Mouse (Mus musculus): ENCODE measurements around the gene Ank. TPM values are rescaled to one million over a fixed set of nuclear protein-coding genes. Genes with fewer than 3 reads are reported as not detected.

Ank gene
- total RNA-seq, 1 experiment: 12.0 TPM

DNA sequence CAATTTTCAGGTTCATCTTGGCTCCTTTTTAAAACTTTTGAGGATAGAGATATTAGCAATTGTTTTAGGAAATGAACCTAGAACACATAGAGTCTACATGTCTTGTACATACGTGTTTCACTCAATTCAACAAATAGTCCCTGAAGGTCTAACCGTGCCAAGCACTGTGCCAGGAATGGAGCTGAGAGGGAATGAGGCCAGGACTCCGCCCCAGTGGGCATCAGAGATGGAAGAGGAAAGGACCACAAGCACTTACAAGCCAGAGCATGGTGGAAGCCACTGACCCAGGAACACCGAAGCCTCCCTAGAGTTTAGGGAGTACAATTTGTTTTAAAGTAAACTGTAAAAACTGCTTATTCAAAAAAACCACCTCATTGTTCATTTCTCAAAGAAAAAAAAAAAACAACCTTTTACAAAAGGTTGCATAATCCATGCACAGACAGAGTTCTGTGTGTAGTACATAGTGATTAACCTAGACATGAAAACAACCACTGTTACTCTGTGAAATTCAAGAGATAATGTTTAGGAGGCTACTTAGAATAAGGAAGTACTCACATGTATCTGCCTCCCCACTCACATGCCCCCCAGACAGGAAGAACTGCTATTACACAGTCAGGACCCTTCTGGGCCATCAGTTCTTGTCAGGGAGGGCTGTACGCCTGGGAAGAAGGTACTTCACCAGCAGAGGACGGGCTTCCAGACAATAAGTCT is 154.2 kb downstream of the Ank start:
- Histone ChIP-seq H3K27ac (ENCODE audit: insufficient read depth, low read depth, low read length, poor library complexity, severe bottlenecking) (no peak overlapping the region), H3K9ac (ENCODE audit: insufficient read depth, low read depth, low read length, poor library complexity, severe bottlenecking) (no peak overlapping the region), H3K9me3 (ENCODE audit: control insufficient read depth, insufficient read depth, low read depth, low read length) (no peaks in the 10 kb centered on the region), H3K36me3 (ENCODE audit: control insufficient read depth, insufficient read depth, low read length, poor library complexity, severe bottlenecking) (peaks cover 19% of the 10 kb centered on the region), H3K4me3 (ENCODE audit: insufficient read depth in 1 of 2, low read depth in 1 of 2, low read length in 2 of 2, poor library complexity in 1 of 2, severe bottlenecking in 1 of 2) (no peak overlapping the region), H3K4me1 (ENCODE audit: control insufficient read depth in 2 of 2, insufficient read depth in 2 of 2, low read length in 2 of 2, poor library complexity in 1 of 2) (no peaks in the 10 kb centered on the region)
- DNase-seq (ENCODE audit: low read depth, low spot score): no peak
- in situ Hi-C loops (cut with MboI; ENCODE audit: low sequenced_read_pairs in 2 of 2, unreplicated experiment in 2 of 2): no loop called here
- no peak for TF ChIP-seq ZC3H11A (IDR thresholded peaks at IDR 0.05; ENCODE audit: borderline replicate concordance, low read depth, low read length)
- TF ChIP-seq ZNF384 (IDR thresholded peaks at IDR 0.05; ENCODE audit: low read depth, low read length): no peak
- TF ChIP-seq MAFK (IDR thresholded peaks at IDR 0.05; ENCODE audit: insufficient read depth, low read depth, low read length): no peak

DNA sequence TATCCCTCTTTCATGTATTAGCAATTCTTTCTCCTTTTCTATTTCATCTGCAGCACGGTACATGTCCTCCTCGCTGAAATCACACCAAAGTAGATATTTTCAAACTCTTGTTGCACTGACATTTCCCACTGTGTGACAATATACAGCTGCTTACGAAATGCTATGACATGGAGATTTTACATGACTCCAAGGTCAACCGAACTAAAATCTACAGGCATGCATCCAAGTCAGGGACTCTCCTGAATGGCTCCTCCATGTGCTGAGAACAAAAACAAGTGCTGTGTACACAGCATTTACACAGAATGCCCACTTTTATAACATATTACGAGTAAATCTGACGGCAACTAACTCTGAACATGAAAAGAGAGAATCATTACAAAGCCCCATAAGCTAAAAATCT is 156.8 kb downstream of the Ank start:
- DNase-seq (ENCODE audit: low read depth, low spot score): no peak
- Histone ChIP-seq H3K9ac (ENCODE audit: insufficient read depth, low read depth, low read length, poor library complexity, severe bottlenecking) (no peak overlapping the region), H3K36me3 (ENCODE audit: control insufficient read depth, insufficient read depth, low read length, poor library complexity, severe bottlenecking) (peaks cover 17% of the 10 kb centered on the region), H3K4me3 (ENCODE audit: insufficient read depth in 1 of 2, low read depth in 1 of 2, low read length in 2 of 2, poor library complexity in 1 of 2, severe bottlenecking in 1 of 2) (no peak overlapping the region), H3K9me3 (ENCODE audit: control insufficient read depth, insufficient read depth, low read depth, low read length) (no peaks in the 10 kb centered on the region), H3K27ac (ENCODE audit: insufficient read depth, low read depth, low read length, poor library complexity, severe bottlenecking) (no peak overlapping the region), H3K4me1 (ENCODE audit: control insufficient read depth in 2 of 2, insufficient read depth in 2 of 2, low read length in 2 of 2, poor library complexity in 1 of 2) (peaks cover 0 to 5% of the 10 kb centered on the region in 2 experiments; a peak in 1 of 4 replicates)
- in situ Hi-C loops (cut with MboI; ENCODE audit: low sequenced_read_pairs in 2 of 2, unreplicated experiment in 2 of 2): no loop called here
- no peak for TF ChIP-seq ZC3H11A (IDR thresholded peaks at IDR 0.05; ENCODE audit: borderline replicate concordance, low read depth, low read length)
- TF ChIP-seq ZNF384 (IDR thresholded peaks at IDR 0.05; ENCODE audit: low read depth, low read length): no peak
- TF ChIP-seq CHD2 (IDR thresholded peaks at IDR 0.05; ENCODE audit: low read depth, low read length): no peak
- TF ChIP-seq MAFK (IDR thresholded peaks at IDR 0.05; ENCODE audit: insufficient read depth, low read depth, low read length): no peak
- TF ChIP-seq HCFC1 (IDR thresholded peaks at IDR 0.05; ENCODE audit: borderline replicate concordance, insufficient read depth, low read length): no peak

DNA sequence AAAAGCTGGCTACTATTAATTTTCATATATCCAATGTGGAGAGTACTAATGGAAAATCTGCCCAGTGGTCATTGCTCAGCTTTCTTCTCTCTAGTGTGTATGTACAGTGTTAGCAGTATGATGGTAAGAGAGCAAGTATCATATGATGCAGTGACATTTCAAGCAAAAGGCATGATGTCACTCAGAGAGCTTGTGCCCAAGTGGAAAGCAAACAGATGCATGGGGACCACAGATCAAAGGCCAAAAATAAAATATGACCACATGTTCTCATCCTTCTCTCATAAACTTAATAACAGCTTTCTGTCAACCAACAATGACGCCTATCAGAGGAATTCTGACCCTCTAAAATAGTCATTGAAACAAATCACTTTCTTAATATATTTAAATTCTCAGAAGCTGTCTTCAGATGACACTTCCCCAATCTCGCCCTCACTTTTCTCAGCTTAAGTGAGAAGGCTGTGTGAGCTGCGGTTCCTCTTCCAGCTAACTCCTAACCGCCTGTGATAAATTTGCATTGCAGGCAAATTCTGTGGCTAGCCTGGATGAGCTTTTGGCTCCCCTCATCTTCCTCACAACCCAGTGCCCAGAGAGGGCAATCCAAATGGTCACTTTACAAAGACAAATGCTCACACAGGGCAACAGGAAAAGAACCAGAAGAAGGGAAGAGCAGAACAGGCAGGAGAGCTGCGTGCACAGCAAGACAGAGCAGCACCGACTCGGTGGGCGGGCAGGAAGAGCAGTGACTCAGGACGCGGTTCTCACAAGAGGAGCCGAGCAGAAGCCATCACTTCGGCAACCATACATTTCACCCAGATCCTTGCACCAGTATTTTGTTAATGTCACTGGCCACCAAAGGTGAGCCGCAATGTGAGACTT is 158.8 kb downstream of the Ank start:
- Histone ChIP-seq H3K36me3 (ENCODE audit: control insufficient read depth, insufficient read depth, low read length, poor library complexity, severe bottlenecking) (peaks cover 11% of the 10 kb centered on the region; the same call in 1 of the 2 replicates), H3K9ac (ENCODE audit: insufficient read depth, low read depth, low read length, poor library complexity, severe bottlenecking) (0 out of 2 replicates have a peak overlapping the region, but pooled peaks have one; percentile 14), H3K4me3 (ENCODE audit: insufficient read depth in 1 of 2, low read depth in 1 of 2, low read length in 2 of 2, poor library complexity in 1 of 2, severe bottlenecking in 1 of 2) (no peak overlapping the region), H3K9me3 (ENCODE audit: control insufficient read depth, insufficient read depth, low read depth, low read length) (no peaks in the 10 kb centered on the region), H3K27ac (ENCODE audit: insufficient read depth, low read depth, low read length, poor library complexity, severe bottlenecking) (no peak overlapping the region), H3K4me1 (ENCODE audit: control insufficient read depth in 2 of 2, insufficient read depth in 2 of 2, low read length in 2 of 2, poor library complexity in 1 of 2) (peaks cover 0 to 9% of the 10 kb centered on the region in 2 experiments; a peak in 1 of 4 replicates)
- TF ChIP-seq MAFK (IDR thresholded peaks at IDR 0.05; ENCODE audit: insufficient read depth, low read depth, low read length): no peak
- no peak for TF ChIP-seq ZNF384 (IDR thresholded peaks at IDR 0.05; ENCODE audit: low read depth, low read length)
- TF ChIP-seq HCFC1 (IDR thresholded peaks at IDR 0.05; ENCODE audit: borderline replicate concordance, insufficient read depth, low read length): no peak
- no peak for TF ChIP-seq CHD2 (IDR thresholded peaks at IDR 0.05; ENCODE audit: low read depth, low read length)
- TF ChIP-seq ZC3H11A (IDR thresholded peaks at IDR 0.05; ENCODE audit: borderline replicate concordance, low read depth, low read length): no peak
- in situ Hi-C loops (cut with MboI; ENCODE audit: low sequenced_read_pairs in 2 of 2, unreplicated experiment in 2 of 2): no loop called here
- DNase-seq (ENCODE audit: low read depth, low spot score): no peak

DNA sequence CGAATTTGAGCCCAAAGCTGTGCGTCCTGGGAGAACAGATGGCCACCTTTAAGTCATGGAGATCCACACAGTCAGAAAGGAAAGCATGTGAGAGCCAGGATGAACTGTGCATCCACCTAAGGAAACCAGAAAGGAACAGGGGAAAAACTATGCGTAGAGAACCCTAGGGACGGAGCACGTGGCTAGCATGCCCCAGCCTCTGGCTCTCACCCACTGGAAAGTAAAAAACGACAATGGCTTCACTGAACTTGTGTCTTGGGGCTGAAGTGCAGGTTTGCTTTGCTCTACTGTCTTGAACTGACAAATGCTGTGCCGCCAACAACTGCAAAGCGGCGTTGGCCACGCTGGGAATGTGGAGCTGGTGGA is 159.4 kb downstream of the Ank start:
- H3K27ac ChIP-seq (ENCODE audit: insufficient read depth, low read depth, low read length, poor library complexity, severe bottlenecking): no peak overlapping the region
- in situ Hi-C loops (cut with MboI; ENCODE audit: low sequenced_read_pairs in 2 of 2, unreplicated experiment in 2 of 2): no loop called here
- peak overlapping the region; percentile 14; the same call in 1 of the 2 replicates for H3K9ac ChIP-seq (ENCODE audit: insufficient read depth, low read depth, low read length, poor library complexity, severe bottlenecking)
- H3K4me1 ChIP-seq (ENCODE audit: control insufficient read depth in 2 of 2, insufficient read depth in 2 of 2, low read length in 2 of 2, poor library complexity in 1 of 2): peaks cover 0 to 9% of the 10 kb centered on the region in 2 experiments; a peak in 1 of 4 replicates
- H3K36me3 ChIP-seq (ENCODE audit: control insufficient read depth, insufficient read depth, low read length, poor library complexity, severe bottlenecking): peaks cover 9% of the 10 kb centered on the region; the same call in 1 of the 2 replicates
- no peak overlapping the region for H3K4me3 ChIP-seq (ENCODE audit: insufficient read depth in 1 of 2, low read depth in 1 of 2, low read length in 2 of 2, poor library complexity in 1 of 2, severe bottlenecking in 1 of 2)
- TF ChIP-seq ZC3H11A (IDR thresholded peaks at IDR 0.05; ENCODE audit: borderline replicate concordance, low read depth, low read length): no peak
- no peak for TF ChIP-seq CHD2 (IDR thresholded peaks at IDR 0.05; ENCODE audit: low read depth, low read length)
- no peak for TF ChIP-seq MAFK (IDR thresholded peaks at IDR 0.05; ENCODE audit: insufficient read depth, low read depth, low read length)
- TF ChIP-seq ZNF384 (IDR thresholded peaks at IDR 0.05; ENCODE audit: low read depth, low read length): no peak
- no peak for TF ChIP-seq HCFC1 (IDR thresholded peaks at IDR 0.05; ENCODE audit: borderline replicate concordance, insufficient read depth, low read length)
- no peak for DNase-seq (ENCODE audit: low read depth, low spot score)
- H3K9me3 ChIP-seq (ENCODE audit: control insufficient read depth, insufficient read depth, low read depth, low read length): no peaks in the 10 kb centered on the region

Measured in ES-E14 (cell line).